Mouse (Mus musculus): ENCODE measurements around the gene Cdk4. TPM values are rescaled to one million over a fixed set of nuclear protein-coding genes. Genes with fewer than 3 reads are reported as not detected.
A peak's percentile ranks its signal among the peaks of the same experiment; 100 is the strongest.

The Cdk4 gene
- polyA plus RNA-seq (2016; fragmentation: Nextera tagmentation; extraction: Ambion mirVana) = 2,811 and 2,916 TPM in 2 replicates

GRCm38 (mm10) chr10:127063239-127063872, at the start of gene Cdk4:
Gene Cdk4 (plus strand): TSS chr10:127063534.
- Histone ChIP-seq H3K36me3 (peaks cover 42% of the 10 kb centered on the region), H3K9me3 (replicated peaks) (no peaks in the 10 kb centered on the region), H3K27me3 (ENCODE audit: low read depth, poor library complexity, severe bottlenecking) (peaks cover 29% of the 10 kb centered on the region), H3K27ac (replicated peaks) (peak within 1 kb of the TSS; percentile 99), H3K4me3 (peak within 1 kb of the TSS; percentile 86), H3K4me1 (peaks cover 71% of the 10 kb centered on the region)
- under 1% methylated on average over 46 of the region's 46 CpGs for WGBS
- peak; percentile 100 for DNase-seq (ENCODE audit: low spot score)

DNA sequence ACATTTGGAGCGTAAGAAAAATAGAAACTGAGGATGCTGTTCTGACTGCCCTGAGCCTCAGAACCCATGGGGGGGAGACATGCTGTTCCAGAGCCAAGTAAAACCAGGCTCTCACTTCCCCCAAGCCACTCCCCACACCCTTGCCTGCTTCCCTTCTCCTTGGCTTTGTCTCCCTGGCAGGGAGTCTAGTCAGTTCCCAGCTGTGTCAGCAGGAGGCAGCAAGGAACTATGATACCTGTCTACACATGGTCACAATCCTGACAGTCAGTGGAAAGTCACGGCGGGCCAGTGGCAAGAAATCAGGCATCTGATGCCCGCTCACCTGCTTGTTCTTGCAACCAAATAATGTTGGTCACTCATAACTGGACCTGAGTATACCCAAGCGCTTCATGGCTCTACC, 46.8 kb upstream of the Cdk4 start:
- peaks cover 5% of the 10 kb centered on the region; the same call in 1 of the 2 replicates for H3K4me1 ChIP-seq
- DNase-seq (ENCODE audit: low spot score) = no peak
- H3K9me3 ChIP-seq (replicated peaks) = no peaks in the 10 kb centered on the region
- WGBS = 68% methylated on average over 5 of the region's 5 CpGs
- H3K36me3 ChIP-seq = peaks cover 5% of the 10 kb centered on the region; the same call in 1 of the 2 replicates
- no peaks in the 10 kb centered on the region for H3K27me3 ChIP-seq (ENCODE audit: low read depth, poor library complexity, severe bottlenecking)
- H3K4me3 ChIP-seq = no peak overlapping the region
- H3K27ac ChIP-seq (replicated peaks) = no peak overlapping the region

GRCm38 (mm10) chr10:127017071-127017470, 46.3 kb upstream of the Cdk4 start:
- peaks cover 11% of the 10 kb centered on the region for H3K36me3 ChIP-seq
- 30% methylated on average over 2 of the region's 2 CpGs for WGBS
- H3K27ac ChIP-seq (replicated peaks) = no peak overlapping the region
- H3K4me3 ChIP-seq = no peak overlapping the region
- H3K27me3 ChIP-seq (ENCODE audit: low read depth, poor library complexity, severe bottlenecking) = no peaks in the 10 kb centered on the region
- peaks cover 5% of the 10 kb centered on the region; the same call in 1 of the 2 replicates for H3K4me1 ChIP-seq
- H3K9me3 ChIP-seq (replicated peaks) = no peaks in the 10 kb centered on the region
- no peak for DNase-seq (ENCODE audit: low spot score)

- WGBS = 83% methylated on average over 16 of the region's 16 CpGs
These were observed 44.9 kb upstream of the Cdk4 start for GRCm38 (mm10) chr10:127018422-127018821.

GRCm38 (mm10) chr10:127030336-127031296, 32.7 kb upstream of the Cdk4 start, which contains the start of gene Tsfm:
Gene Tsfm (minus strand): TSS chr10:127030840.
- H3K27ac ChIP-seq (replicated peaks) = peak within 1 kb of the TSS; percentile 95
- H3K36me3 ChIP-seq = peaks cover 39% of the 10 kb centered on the region
- WGBS = 6% methylated on average over 56 of the region's 56 CpGs
- no peaks in the 10 kb centered on the region for H3K27me3 ChIP-seq (ENCODE audit: low read depth, poor library complexity, severe bottlenecking)
- peak within 1 kb of the TSS; percentile 69 for H3K4me3 ChIP-seq
- no peaks in the 10 kb centered on the region for H3K9me3 ChIP-seq (replicated peaks)
- H3K4me1 ChIP-seq = peaks cover 13% of the 10 kb centered on the region
- peak; percentile 91 for DNase-seq (ENCODE audit: low spot score)

More at GRCm38 (mm10) chr10:127018422-127018821, 44.9 kb upstream of the Cdk4 start:
- H3K9me3 ChIP-seq (replicated peaks) = no peaks in the 10 kb centered on the region
- no peak for DNase-seq (ENCODE audit: low spot score)
- no peak overlapping the region for H3K4me3 ChIP-seq
- H3K4me1 ChIP-seq = peaks cover 5% of the 10 kb centered on the region; the same call in 1 of the 2 replicates
- H3K36me3 ChIP-seq = peaks cover 25% of the 10 kb centered on the region
- H3K27me3 ChIP-seq (ENCODE audit: low read depth, poor library complexity, severe bottlenecking) = no peaks in the 10 kb centered on the region
- H3K27ac ChIP-seq (replicated peaks) = no peak overlapping the region

GRCm38 (mm10) chr10:127033301-127033741, 30.0 kb upstream of the Cdk4 start:
- Histone ChIP-seq H3K27me3 (ENCODE audit: low read depth, poor library complexity, severe bottlenecking) (no peaks in the 10 kb centered on the region), H3K9me3 (replicated peaks) (no peaks in the 10 kb centered on the region), H3K36me3 (peaks cover 12% of the 10 kb centered on the region), H3K4me1 (peaks cover 15% of the 10 kb centered on the region), H3K27ac (replicated peaks) (no peak overlapping the region), H3K4me3 (no peak overlapping the region)
- WGBS = 91% methylated on average over 8 of the region's 8 CpGs
- no peak for DNase-seq (ENCODE audit: low spot score)

GRCm38 (mm10) chr10:127036273-127036672, 27.1 kb upstream of the Cdk4 start:
- WGBS = 89% methylated on average over 12 of the region's 12 CpGs
- H3K27ac ChIP-seq (replicated peaks) = no peak overlapping the region

DNA sequence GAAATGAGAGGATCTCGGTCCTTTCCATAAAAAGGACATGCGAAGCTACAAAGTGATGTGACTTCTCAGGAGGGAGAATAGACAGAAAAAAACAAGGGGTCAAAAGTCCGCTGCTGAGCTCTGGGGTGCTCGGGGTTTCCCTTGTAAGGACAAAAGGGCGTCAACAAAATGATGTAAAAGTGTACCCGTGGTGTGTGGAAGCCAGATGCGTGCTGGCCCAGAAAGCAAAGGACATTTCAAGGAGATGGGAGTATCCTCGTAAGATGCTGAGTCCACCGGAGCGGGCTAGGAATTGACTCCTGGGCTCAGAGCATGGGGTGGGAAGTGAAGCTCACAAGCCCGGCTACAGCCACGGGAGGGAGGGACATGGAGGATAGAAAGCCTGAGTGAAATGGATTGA, 25.7 kb upstream of the Cdk4 start:
- H3K9me3 ChIP-seq (replicated peaks) = no peaks in the 10 kb centered on the region
- no peaks in the 10 kb centered on the region for H3K36me3 ChIP-seq
- peaks cover 19% of the 10 kb centered on the region for H3K27me3 ChIP-seq (ENCODE audit: low read depth, poor library complexity, severe bottlenecking)
- 79% methylated on average over 12 of the region's 12 CpGs for WGBS
- H3K4me1 ChIP-seq = peaks cover 22% of the 10 kb centered on the region
- no peak overlapping the region for H3K27ac ChIP-seq (replicated peaks)
- no peak for DNase-seq (ENCODE audit: low spot score)
- no peak overlapping the region for H3K4me3 ChIP-seq

More at GRCm38 (mm10) chr10:127036273-127036672, 27.1 kb upstream of the Cdk4 start:
- no peaks in the 10 kb centered on the region for H3K36me3 ChIP-seq
- no peak overlapping the region for H3K4me3 ChIP-seq
- H3K4me1 ChIP-seq = peaks cover 12% of the 10 kb centered on the region
- H3K27me3 ChIP-seq (ENCODE audit: low read depth, poor library complexity, severe bottlenecking) = peaks cover 19% of the 10 kb centered on the region
- H3K9me3 ChIP-seq (replicated peaks) = no peaks in the 10 kb centered on the region
- DNase-seq (ENCODE audit: low spot score) = no peak

GRCm38 (mm10) chr10:127040569-127041214, 22.6 kb upstream of the Cdk4 start:
- Histone ChIP-seq H3K4me1 (peaks cover 32% of the 10 kb centered on the region), H3K4me3 (peak overlapping the region; percentile 77), H3K27me3 (ENCODE audit: low read depth, poor library complexity, severe bottlenecking) (peaks cover 19% of the 10 kb centered on the region), H3K36me3 (peaks cover 26% of the 10 kb centered on the region), H3K27ac (replicated peaks) (peak overlapping the region; percentile 89), H3K9me3 (replicated peaks) (no peaks in the 10 kb centered on the region)
- WGBS = 1% methylated on average over 20 of the region's 20 CpGs
- DNase-seq (ENCODE audit: low spot score) = peak; percentile 36

DNA sequence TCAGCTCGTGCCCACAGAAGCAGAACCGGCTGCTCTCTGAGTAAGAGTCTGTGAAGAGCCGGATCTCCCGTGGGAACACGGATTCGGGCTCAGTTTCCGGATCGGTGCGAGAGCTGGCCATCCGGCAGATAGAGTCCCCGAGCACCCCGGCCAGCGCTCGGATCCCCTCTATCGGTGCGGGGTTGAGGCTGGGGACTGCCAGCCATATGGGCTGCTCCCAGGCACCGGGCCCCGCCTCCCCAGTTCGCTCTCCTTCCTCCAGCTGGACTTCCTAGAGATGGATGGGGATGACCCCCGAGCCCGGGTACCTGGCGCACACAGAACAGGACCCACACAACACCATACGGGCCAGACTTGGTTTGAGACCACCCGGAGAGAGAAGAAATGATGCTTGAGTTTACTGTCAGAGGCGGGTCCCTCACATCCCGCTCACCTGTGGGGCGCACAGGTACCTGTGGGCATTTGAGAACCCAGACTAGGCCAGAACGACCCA, 22.0 kb upstream of the Cdk4 start, which contains the start of the genes Mettl1 and Eef1akmt3:
Gene Mettl1 (plus strand): TSS at position 141 of the 493 bp plus-strand sequence.
Gene Eef1akmt3 (minus strand): TSS at position 240 of the 493 bp plus-strand sequence.
- Histone ChIP-seq H3K27me3 (ENCODE audit: low read depth, poor library complexity, severe bottlenecking) (peaks cover 19% of the 10 kb centered on the region), H3K4me3 (peak within 1 kb of the TSS; percentile 77), H3K9me3 (replicated peaks) (no peaks in the 10 kb centered on the region), H3K36me3 (peaks cover 29% of the 10 kb centered on the region), H3K27ac (replicated peaks) (peak within 1 kb of the TSS; percentile 89), H3K4me1 (peaks cover 32% of the 10 kb centered on the region)
- WGBS = 0% methylated on average over 28 of the region's 28 CpGs
- peak; percentile 63 for DNase-seq (ENCODE audit: low spot score)

GRCm38 (mm10) chr10:127041774-127042338, 21.5 kb upstream of the Cdk4 start:
- DNase-seq (ENCODE audit: low spot score) = peak; percentile 93
- Histone ChIP-seq H3K9me3 (replicated peaks) (no peaks in the 10 kb centered on the region), H3K27me3 (ENCODE audit: low read depth, poor library complexity, severe bottlenecking) (peaks cover 20% of the 10 kb centered on the region), H3K36me3 (peaks cover 29% of the 10 kb centered on the region), H3K4me3 (peak overlapping the region; percentile 77), H3K27ac (replicated peaks) (peak overlapping the region; percentile 89), H3K4me1 (peaks cover 32% of the 10 kb centered on the region)
- WGBS = under 1% methylated on average over 44 of the region's 44 CpGs

Measured in midbrain, embryonic 10.5 days (tissue).